In the genomic region with DNA sequence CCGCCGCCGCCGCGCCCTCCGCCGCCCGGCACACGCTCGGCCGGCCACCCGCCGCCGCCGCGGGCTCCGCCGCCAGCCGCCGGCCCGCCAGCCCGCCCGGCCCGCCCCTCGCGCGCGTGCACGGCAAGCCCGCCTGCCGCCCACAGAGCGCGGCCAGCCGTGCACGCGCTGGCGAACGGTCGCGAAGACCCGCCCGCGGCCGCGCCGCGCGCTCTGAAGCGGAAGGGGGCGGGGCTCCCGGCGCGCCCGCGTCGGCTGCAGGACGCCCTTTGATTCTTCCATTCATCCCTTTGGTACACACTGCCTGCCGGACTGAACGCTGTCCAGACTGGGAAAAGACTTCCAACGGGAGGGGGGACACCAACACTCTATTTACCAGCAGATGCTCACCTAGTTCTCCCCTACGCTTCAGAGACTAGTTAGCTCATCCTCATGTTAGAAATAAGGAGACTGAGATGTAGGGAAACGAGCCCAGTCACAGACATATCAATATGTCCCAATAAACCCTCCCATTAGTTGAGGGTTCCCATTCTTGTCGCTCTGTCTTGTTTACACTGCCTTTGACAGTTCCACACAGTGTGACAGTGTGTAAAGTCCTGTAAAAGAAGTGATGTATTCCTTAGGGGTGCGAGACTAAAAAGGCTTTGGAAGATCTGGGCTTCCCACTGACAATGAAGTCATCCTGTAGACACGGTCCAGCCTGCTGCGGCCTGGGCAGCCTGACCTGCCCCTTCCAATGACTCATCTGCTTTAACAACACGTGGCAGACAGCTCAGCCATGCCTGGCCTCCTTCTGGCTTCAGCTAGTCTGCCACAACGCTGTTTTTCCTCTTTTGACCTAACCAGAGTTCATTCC, we compare ENCODE assay signal across 8 mouse cellular contexts. TPM values are rescaled to one million over a fixed set of nuclear protein-coding genes. Genes with fewer than 3 reads are reported as not detected.
DNase-seq lines count a peak whose midpoint lies in the region; ATAC-seq lines count a peak whose summit lies in the region.

A gene (minus strand): TSS at position 58 of the 856 bp plus-strand sequence.

- WGBS in intestine, embryonic 14.5 days: 1% methylated on average over 44 of the region's 68 CpGs

- no peaks in the 10 kb centered on the region for H3K27me3 ChIP-seq in intestine, embryonic 14.5 days (replicated peaks; ENCODE audit: control insufficient read depth, insufficient read depth, low read length)

- no peaks in the 10 kb centered on the region for H3K36me3 ChIP-seq in intestine, embryonic 14.5 days (ENCODE audit: control insufficient read depth, insufficient read depth, low read length)

- peak; percentile 91 to 94 for DNase-seq in adrenal gland, adult (ENCODE audit: inconsistent age in 2 of 2, low spot score in 1 of 2)
- DNase-seq in embryo, embryonic 10.5 days (ENCODE audit: low spot score): peak; percentile 91
- DNase-seq in gastrocnemius, postnatal 25 days: peak; percentile 86
- no peak for DNase-seq in intestine, embryonic 14.5 days (ENCODE audit: low spot score)
- peak; percentile 73 to 80 for DNase-seq in left cerebral cortex, postnatal 14 days (ENCODE audit: low spot score in 2 of 2)
- DNase-seq in mesoderm, embryonic 11.5 days (ENCODE audit: low read depth, low spot score): peak; percentile 93
- peak; percentile 69 to 71 for DNase-seq in right cerebral cortex, postnatal 36 days (ENCODE audit: low spot score in 2 of 2)
- DNase-seq in yolk sac, embryonic 10.5 days (ENCODE audit: low spot score): peak; percentile 79

- peak within 1 kb of the TSS; percentile 92 for H3K9ac ChIP-seq in intestine, embryonic 14.5 days (ENCODE audit: low read length)

- intact Hi-C loops in left cerebral cortex, postnatal 14 days (cut with DNase I): loop anchor here (5.0 kb wide), 1 partner anchor 43 kb away; a partner anchor contains a TSS

- peak; percentile 93 for ATAC-seq in intestine, embryonic 14.5 days (replicated peaks; ENCODE audit: low FRiP score, low TSS enrichment, low read depth)

- peaks cover 10% of the 10 kb centered on the region for H3K4me1 ChIP-seq in intestine, embryonic 14.5 days (replicated peaks; ENCODE audit: control insufficient read depth, insufficient read depth, low read length)

- peak within 1 kb of the TSS; percentile 71 for H3K4me2 ChIP-seq in intestine, embryonic 14.5 days (ENCODE audit: low read length)

- peak within 1 kb of the TSS; percentile 93 for H3K4me3 ChIP-seq in intestine, embryonic 14.5 days (ENCODE audit: low read depth, low read length)

- peak within 1 kb of the TSS; percentile 91 for H3K27ac ChIP-seq in intestine, embryonic 14.5 days (ENCODE audit: low read depth)

- H3K9me3 ChIP-seq in intestine, embryonic 14.5 days (ENCODE audit: control insufficient read depth, low read length): no peaks in the 10 kb centered on the region

RNA-seq across cellular contexts. Expression of the gene that starts here (rescaled TPM):
- 10 to 100 TPM; 76.6 to 83.8 TPM for total RNA-seq in gastrocnemius, postnatal 25 days (2021)
- 20.3 and 22.8 TPM in 2 replicates for polyA plus RNA-seq in intestine, embryonic 14.5 days (2014; fragmentation: Nextera tagmentation; extraction: Ambion mirVana)
- 10 to 100 TPM; 93.4 to 95.0 TPM for total RNA-seq in left cerebral cortex, postnatal 14 days (2021)
